Mouse (Mus musculus) embryonic facial prominence, embryonic 10.5 days (tissue): Measurements from ENCODE around the gene Gm6583. TPM values are rescaled to one million over a fixed set of nuclear protein-coding genes. Genes with fewer than 3 reads are reported as not detected.
A peak's percentile ranks its signal among the peaks of the same experiment; 100 is the strongest.
"Not testable (repeated sequence)": the region's sequence is repeated elsewhere in the genome, so short reads cannot be mapped to it uniquely, and the experiment has no call there.

ENCODE experiments used
- DNase-seq: peaks from one replicate; pipeline ENCODE4 v3.0.0-alpha.2; 2017; ENCODE audit warnings: low spot score
- H3K27ac ChIP-seq: fragments of 300-500 bp; sonication (generic); replicated peaks from 2 replicates; pipeline ENCODE4 v1.5.1; 2016; ENCODE audit warnings: mild to moderate bottlenecking
- H3K27me3 ChIP-seq: fragments of 300-500 bp; sonication (generic); replicated peaks from 2 replicates; pipeline ENCODE4 v1.6.1; 2016; ENCODE audit warnings: low read depth, mild to moderate bottlenecking; ENCODE audit not compliant: poor library complexity, severe bottlenecking
- H3K36me3 ChIP-seq: fragments of 300-500 bp; sonication (generic); replicated peaks from 2 replicates; pipeline ENCODE4 v1.6.1; 2016; ENCODE audit warnings: mild to moderate bottlenecking, moderate library complexity
- H3K4me1 ChIP-seq: fragments of 300-500 bp; sonication (generic); 2 replicates; pipeline ENCODE4 v1.6.1; 2016
- H3K4me3 ChIP-seq: fragments of 300-500 bp; sonication (generic); 2 replicates; pipeline ENCODE4 v1.5.1; 2016; ENCODE audit warnings: mild to moderate bottlenecking, moderate library complexity
- H3K9me3 ChIP-seq: fragments of 300-500 bp; sonication (generic); 2 replicates; pipeline ENCODE4 v1.6.1; 2016; ENCODE audit warnings: mild to moderate bottlenecking
- WGBS: fragments of 180-500 bp; shearing (Covaris S2); methylation state at CpG from one replicate; pipeline ENCODE4 v1.1.7; 2016; 5-methylcytosine and 5-hydroxymethylcytosine counted together
- polyA plus RNA-seq: library from polyadenylated mRNA; unstranded; fragments of >200 nt; fragmentation: Nextera tagmentation; extraction: Ambion mirVana; gene quantifications from 2 replicates; pipeline ENCODE4 v1.2.1, GENCODE M21; 2016

Gene Gm6583
- polyA plus RNA-seq, 1 experiment from 2014 or later = 0.30 TPM

- Histone ChIP-seq H3K27ac (no peak overlapping the region), H3K4me3 (no peak overlapping the region), H3K4me1 (no peaks in the 10 kb centered on the region), H3K9me3 (no peaks in the 10 kb centered on the region), H3K36me3 (peaks cover 99% of the 10 kb centered on the region), H3K27me3 (no peaks in the 10 kb centered on the region)
- DNase-seq = peak; percentile 60
- 25% methylated on average over 2 of the region's 2 CpGs for WGBS
Observed at GRCm38 (mm10) chr5:112335473-112335872, 20.4 kb downstream of the Gm6583 start.

GRCm38 (mm10) chr5:112329805-112330564 lies 25.8 kb downstream of the Gm6583 start:
- Histone ChIP-seq H3K36me3 (peaks cover 75% of the 10 kb centered on the region), H3K27me3 (no peaks in the 10 kb centered on the region), H3K4me3 (no peak overlapping the region), H3K9me3 (no peaks in the 10 kb centered on the region), H3K4me1 (peaks cover 20% of the 10 kb centered on the region), H3K27ac (no peak overlapping the region)
- DNase-seq = no peak
- 93% methylated on average over 14 of the region's 14 CpGs for WGBS

GRCm38 (mm10) chr5:112327854-112328253 lies 28.0 kb downstream of the Gm6583 start:
- H3K4me1 ChIP-seq = peaks cover 27% of the 10 kb centered on the region
- no peak for DNase-seq
- H3K27me3 ChIP-seq = no peaks in the 10 kb centered on the region
- 0 out of 2 replicates have a peak overlapping the region, but pooled peaks have one; percentile 99 for H3K4me3 ChIP-seq
- 93% methylated on average over 15 of the region's 15 CpGs for WGBS
- H3K27ac ChIP-seq = no peak overlapping the region
- peaks cover 54% of the 10 kb centered on the region for H3K36me3 ChIP-seq
- no peaks in the 10 kb centered on the region for H3K9me3 ChIP-seq

- Histone ChIP-seq H3K9me3 (no peaks in the 10 kb centered on the region), H3K27ac (peak overlapping the region; percentile 83), H3K27me3 (no peaks in the 10 kb centered on the region), H3K36me3 (peaks cover 40% of the 10 kb centered on the region), H3K4me1 (peaks cover 27% of the 10 kb centered on the region), H3K4me3 (peak overlapping the region; percentile 99)
- no peak for DNase-seq
- WGBS = 2% methylated on average over 33 of the region's 33 CpGs
Observed at GRCm38 (mm10) chr5:112326446-112327009, 29.3 kb downstream of the Gm6583 start.

- peak within 1 kb of the TSS; percentile 83 for H3K27ac ChIP-seq
- peaks cover 27% of the 10 kb centered on the region for H3K4me1 ChIP-seq
- no peaks in the 10 kb centered on the region for H3K9me3 ChIP-seq
- 9% methylated on average over 48 of the region's 48 CpGs for WGBS
- peaks cover 33% of the 10 kb centered on the region for H3K36me3 ChIP-seq
- no peaks in the 10 kb centered on the region for H3K27me3 ChIP-seq
- peak; percentile 96 for DNase-seq
- H3K4me3 ChIP-seq = peak within 1 kb of the TSS; percentile 99
Observed at GRCm38 (mm10) chr5:112325546-112326445, 30.0 kb downstream of the Gm6583 start, which contains the start of gene Tfip11. Gene Tfip11 (plus strand): TSS chr5:112326358.

GRCm38 (mm10) chr5:112324637-112325545 lies 30.9 kb downstream of the Gm6583 start:
- Histone ChIP-seq H3K27ac (peak overlapping the region; percentile 44), H3K4me1 (peaks cover 27% of the 10 kb centered on the region), H3K9me3 (no peaks in the 10 kb centered on the region), H3K4me3 (peak overlapping the region; percentile 99), H3K27me3 (no peaks in the 10 kb centered on the region), H3K36me3 (peaks cover 24% of the 10 kb centered on the region)
- DNase-seq = peak; percentile 55
- WGBS = 34% methylated on average over 24 of the region's 24 CpGs

- Histone ChIP-seq H3K36me3 (peaks cover 8% of the 10 kb centered on the region), H3K4me3 (no peak overlapping the region), H3K27ac (no peak overlapping the region), H3K9me3 (no peaks in the 10 kb centered on the region), H3K4me1 (peaks cover 27% of the 10 kb centered on the region), H3K27me3 (no peaks in the 10 kb centered on the region)
- no peak for DNase-seq
- WGBS = 91% methylated on average over 6 of the region's 6 CpGs
Observed at GRCm38 (mm10) chr5:112323246-112323645, 32.6 kb downstream of the Gm6583 start.

- Histone ChIP-seq H3K9me3 (no peaks in the 10 kb centered on the region), H3K27ac (no peak overlapping the region), H3K27me3 (no peaks in the 10 kb centered on the region), H3K4me3 (no peak overlapping the region), H3K36me3 (no peaks in the 10 kb centered on the region), H3K4me1 (peaks cover 19% of the 10 kb centered on the region)
- 80% methylated on average over 4 of the region's 4 CpGs for WGBS
- DNase-seq = no peak
Observed at GRCm38 (mm10) chr5:112321376-112321775, 34.5 kb downstream of the Gm6583 start.

- WGBS = 76% methylated on average over 6 of the region's 6 CpGs
- DNase-seq = no peak
- Histone ChIP-seq H3K36me3 (peaks cover 2% of the 10 kb centered on the region; the same call in 1 of the 2 replicates), H3K4me1 (peaks cover 19% of the 10 kb centered on the region), H3K27me3 (no peaks in the 10 kb centered on the region), H3K27ac (no peak overlapping the region), H3K4me3 (no peak overlapping the region), H3K9me3 (no peaks in the 10 kb centered on the region)
Observed at GRCm38 (mm10) chr5:112320936-112321335, 34.9 kb downstream of the Gm6583 start.

- WGBS = 74% methylated on average over 5 of the region's 5 CpGs
- DNase-seq = no peak
- no peak overlapping the region for H3K4me3 ChIP-seq
- H3K4me1 ChIP-seq = peaks cover 14% of the 10 kb centered on the region
- H3K36me3 ChIP-seq = peaks cover 7% of the 10 kb centered on the region
- no peak overlapping the region for H3K27ac ChIP-seq
- no peaks in the 10 kb centered on the region for H3K9me3 ChIP-seq
- H3K27me3 ChIP-seq = no peaks in the 10 kb centered on the region
Observed at GRCm38 (mm10) chr5:112320379-112320778, 35.5 kb downstream of the Gm6583 start.

GRCm38 (mm10) chr5:112319343-112319742 lies 36.5 kb downstream of the Gm6583 start:
- not testable (repeated sequence) for H3K27ac ChIP-seq, DNase-seq, H3K4me1 ChIP-seq, H3K27me3 ChIP-seq, H3K9me3 ChIP-seq, H3K4me3 ChIP-seq
- peaks cover 16% of the 10 kb centered on the region for H3K36me3 ChIP-seq
- 67% methylated on average over 2 of the region's 2 CpGs for WGBS
